Mouse (Mus musculus) kidney, postnatal 0 days (tissue): ENCODE measurements around the gene Cab39l. TPM values are rescaled to one million over a fixed set of nuclear protein-coding genes. Genes with fewer than 3 reads are reported as not detected.

Source experiments
- ATAC-seq: fragments of 200-750 bp; cut with Nextera tagmentation; replicated peaks from 2 replicates; pipeline ENCODE4 v1.8.0; 2017; ENCODE audit warnings: low read depth, moderate number of reproducible peaks, moderate TSS enrichment, moderate library complexity; ENCODE audit not compliant: low FRiP score
- DNase-seq: peaks from one replicate; pipeline ENCODE4 v3.0.0-alpha.2; 2016; ENCODE audit warnings: low spot score
- H3K27ac ChIP-seq: fragments of 300-500 bp; sonication (generic); 2 replicates; pipeline ENCODE4 v1.5.1; 2014; ENCODE audit warnings: mild to moderate bottlenecking
- H3K27me3 ChIP-seq: fragments of 300-500 bp; sonication (generic); 2 replicates; pipeline ENCODE4 v1.6.1; 2014; ENCODE audit warnings: low read length, mixed read lengths; ENCODE audit not compliant: insufficient read depth
- H3K36me3 ChIP-seq: fragments of 300-500 bp; sonication (generic); 2 replicates; pipeline ENCODE4 v1.6.1; 2014; ENCODE audit warnings: low read length, mixed read lengths; ENCODE audit not compliant: insufficient read depth
- H3K4me1 ChIP-seq: fragments of 300-500 bp; sonication (generic); replicated peaks from 2 replicates; pipeline ENCODE4 v1.6.1; 2014; ENCODE audit warnings: antibody characterized with exemption, low read length, mixed read lengths; ENCODE audit not compliant: insufficient read depth
- H3K4me2 ChIP-seq: fragments of 300-500 bp; sonication (generic); 2 replicates; pipeline ENCODE4 v1.6.1; 2014; ENCODE audit warnings: mild to moderate bottlenecking, low read length, moderate library complexity, mixed read lengths
- H3K4me3 ChIP-seq: fragments of 300-500 bp; sonication (generic); replicated peaks from 2 replicates; pipeline ENCODE4 v1.5.1; 2014; ENCODE audit warnings: low read depth, low read length
- H3K9ac ChIP-seq: fragments of 300-500 bp; sonication (generic); 2 replicates; pipeline ENCODE4 v1.6.1; 2014; ENCODE audit warnings: low read depth, low read length
- H3K9me3 ChIP-seq: fragments of 300-500 bp; sonication (generic); replicated peaks from 2 replicates; pipeline ENCODE4 v1.6.1; 2016; ENCODE audit warnings: low read length, inconsistent platforms, mixed read lengths
- CTCF ChIP-seq: IDR thresholded peaks from 2 replicates; pipeline ENCODE4 v1.5.1; 2016; ENCODE audit warnings: antibody characterized with exemption, low read depth, mild to moderate bottlenecking, moderate library complexity
- WGBS: fragments of 180-500 bp; shearing (Covaris S2); extraction: QIAGEN DNeasy Blood & Tissue Kit; methylation state at CpG from one replicate; pipeline ENCODE4 v1.1.7; 2014; 5-methylcytosine and 5-hydroxymethylcytosine counted together
- polyA plus RNA-seq: library from polyadenylated mRNA; unstranded; fragments of >200 nt; fragmentation: Nextera tagmentation; extraction: Ambion mirVana; gene quantifications from 2 replicates; pipeline ENCODE4 v1.2.1, GENCODE M21; 2015

Cab39l gene
- polyA plus RNA-seq, 1 experiment from 2014 or later: 60.7 TPM

- ATAC-seq (no peak), DNase-seq (peak; percentile 55)
- peaks cover 4% of the 10 kb centered on the region; the same call in 1 of the 2 replicates for H3K4me1 ChIP-seq
- no peak for TF ChIP-seq CTCF
- H3K9me3 ChIP-seq: no peaks in the 10 kb centered on the region
- H3K4me2 ChIP-seq: no peak overlapping the region
- H3K4me3 ChIP-seq: no peak overlapping the region
- H3K27me3 ChIP-seq: no peaks in the 10 kb centered on the region
- H3K36me3 ChIP-seq: 0 out of 2 replicates have a peak, but pooled peaks cover 6% of the 10 kb centered on the region
- WGBS: 60% methylated on average over 5 of the region's 5 CpGs
- H3K9ac ChIP-seq: no peak overlapping the region
- H3K27ac ChIP-seq: no peak overlapping the region
Measured at GRCm38 (mm10) chr14:59543956-59544355, 103.2 kb downstream of the Cab39l start.

GRCm38 (mm10) chr14:59546162-59546880 is 105.5 kb downstream of the Cab39l start:
- WGBS: 78% methylated on average over 7 of the region's 7 CpGs

GRCm38 (mm10) chr14:59547530-59547929 is 106.8 kb downstream of the Cab39l start:
- H3K4me1 ChIP-seq: peaks cover 8% of the 10 kb centered on the region
- H3K27ac ChIP-seq: no peak overlapping the region
- H3K4me3 ChIP-seq: no peak overlapping the region
- H3K9me3 ChIP-seq: no peaks in the 10 kb centered on the region
- DNase-seq (no peak), ATAC-seq (0 out of 2 replicates have a peak, but pooled peaks have one; percentile 16)
- no peak for TF ChIP-seq CTCF
- 43% methylated on average over 5 of the region's 5 CpGs for WGBS
- H3K9ac ChIP-seq: no peak overlapping the region
- no peak overlapping the region for H3K4me2 ChIP-seq
- no peaks in the 10 kb centered on the region for H3K36me3 ChIP-seq
- H3K27me3 ChIP-seq: no peaks in the 10 kb centered on the region

More at GRCm38 (mm10) chr14:59546162-59546880, 105.5 kb downstream of the Cab39l start:
- DNase-seq (no peak), ATAC-seq (no peak)
- no peak for TF ChIP-seq CTCF
- Histone ChIP-seq H3K9ac (no peak overlapping the region), H3K36me3 (no peaks in the 10 kb centered on the region), H3K4me1 (peaks cover 4% of the 10 kb centered on the region; the same call in 1 of the 2 replicates), H3K27me3 (no peaks in the 10 kb centered on the region), H3K9me3 (no peaks in the 10 kb centered on the region), H3K4me2 (no peak overlapping the region), H3K4me3 (no peak overlapping the region), H3K27ac (no peak overlapping the region)

- no peaks in the 10 kb centered on the region for H3K9me3 ChIP-seq
- H3K27ac ChIP-seq: no peak overlapping the region
- no peak for TF ChIP-seq CTCF
- DNase-seq: no peak
- H3K36me3 ChIP-seq: no peaks in the 10 kb centered on the region
- no peak overlapping the region for H3K4me2 ChIP-seq
- H3K9ac ChIP-seq: no peak overlapping the region
- no peak for ATAC-seq
- H3K4me3 ChIP-seq: no peak overlapping the region
- H3K4me1 ChIP-seq: peaks cover 8% of the 10 kb centered on the region
- H3K27me3 ChIP-seq: no peaks in the 10 kb centered on the region
- WGBS: 45% methylated on average over 2 of the region's 2 CpGs
Measured at GRCm38 (mm10) chr14:59548532-59548931, 107.8 kb downstream of the Cab39l start.

- DNase-seq: no peak
- H3K36me3 ChIP-seq: no peaks in the 10 kb centered on the region
- H3K4me3 ChIP-seq: no peak overlapping the region
- peaks cover 8% of the 10 kb centered on the region for H3K4me1 ChIP-seq
- no peaks in the 10 kb centered on the region for H3K9me3 ChIP-seq
- no peak for ATAC-seq
- H3K27ac ChIP-seq: no peak overlapping the region
- H3K27me3 ChIP-seq: no peaks in the 10 kb centered on the region
- H3K4me2 ChIP-seq: no peak overlapping the region
- TF ChIP-seq CTCF: no peak
- H3K9ac ChIP-seq: no peak overlapping the region
- 67% methylated on average over 6 of the region's 6 CpGs for WGBS
Measured at GRCm38 (mm10) chr14:59549106-59549505, 108.3 kb downstream of the Cab39l start.

- H3K27ac ChIP-seq: no peak overlapping the region
Measured at GRCm38 (mm10) chr14:59550841-59551240, 110.1 kb downstream of the Cab39l start.

GRCm38 (mm10) chr14:59551956-59552355 is 111.2 kb downstream of the Cab39l start:
- H3K9me3 ChIP-seq: no peaks in the 10 kb centered on the region
- H3K9ac ChIP-seq: no peak overlapping the region
- TF ChIP-seq CTCF: no peak
- DNase-seq (peak; percentile 57), ATAC-seq (no peak)
- no peak overlapping the region for H3K4me2 ChIP-seq
- H3K27me3 ChIP-seq: no peaks in the 10 kb centered on the region
- no peak overlapping the region for H3K27ac ChIP-seq
- H3K4me3 ChIP-seq: no peak overlapping the region
- no peaks in the 10 kb centered on the region for H3K36me3 ChIP-seq
- H3K4me1 ChIP-seq: peaks cover 8% of the 10 kb centered on the region
- 20% methylated on average over 8 of the region's 8 CpGs for WGBS

More at GRCm38 (mm10) chr14:59550841-59551240, 110.1 kb downstream of the Cab39l start:
- no peak for DNase-seq
- H3K9me3 ChIP-seq: no peaks in the 10 kb centered on the region
- ATAC-seq: no peak
- no peak overlapping the region for H3K9ac ChIP-seq
- H3K36me3 ChIP-seq: no peaks in the 10 kb centered on the region
- no peaks in the 10 kb centered on the region for H3K27me3 ChIP-seq
- H3K4me3 ChIP-seq: no peak overlapping the region
- 70% methylated on average over 2 of the region's 2 CpGs for whole genome bisulfite sequencing
- no peak for TF ChIP-seq CTCF
- H3K4me1 ChIP-seq: peaks cover 8% of the 10 kb centered on the region
- H3K4me2 ChIP-seq: no peak overlapping the region
